Mouse (Mus musculus) lung, postnatal 36 days (tissue): Measurements from ENCODE around the gene Met.

Experiments used
- DNase-seq: peaks from one replicate; pipeline ENCODE4 v3.0.0; 2022; ENCODE audit warnings: mixed read lengths

Gene Met

DNA sequence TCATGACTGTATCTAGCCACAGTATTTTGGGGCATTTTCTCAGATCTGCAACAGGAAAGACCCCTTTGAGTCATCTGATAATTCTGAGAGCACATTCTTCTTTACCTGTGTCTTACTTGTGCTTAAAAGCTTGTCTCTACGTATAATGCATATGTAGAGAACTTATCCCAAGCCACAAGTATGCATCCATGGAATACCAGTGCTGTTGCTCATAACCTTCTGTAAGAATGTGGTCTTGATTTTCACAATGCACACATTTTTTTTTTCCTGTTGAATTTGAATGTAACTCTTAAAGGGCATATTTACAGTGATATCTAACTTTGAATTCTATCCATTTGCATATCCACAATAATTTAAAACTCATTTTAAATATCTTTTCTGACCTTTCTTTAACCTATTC lies 31.8 kb downstream of the Met start:
- no peak for DNase-seq

GRCm38 (mm10) chr6:17497366-17497765 lies 33.8 kb downstream of the Met start:
- DNase-seq = no peak

DNA sequence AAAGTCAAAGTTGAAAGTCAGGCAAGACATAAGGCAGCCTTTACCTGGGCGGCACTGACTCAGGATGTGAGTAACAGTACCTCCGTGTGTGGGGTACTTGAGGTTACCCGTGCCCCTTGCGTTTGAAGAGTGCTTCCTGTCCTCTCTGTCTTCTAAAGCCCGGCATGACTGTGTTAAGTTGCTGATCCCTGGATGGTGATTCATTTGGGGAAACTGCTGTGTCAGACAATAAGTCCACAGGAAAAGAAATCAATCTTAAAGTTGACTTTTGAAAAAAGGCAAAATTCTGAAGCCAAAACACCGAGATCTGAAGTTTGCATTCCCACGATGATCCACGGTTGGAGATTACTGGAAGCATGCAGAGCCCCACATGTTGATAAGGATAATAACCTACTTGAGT lies 35.2 kb downstream of the Met start:
- DNase-seq = no peak

GRCm38 (mm10) chr6:17501440-17501839 lies 37.8 kb downstream of the Met start:
- DNase-seq = peak; percentile 20

GRCm38 (mm10) chr6:17502311-17502710 lies 38.7 kb downstream of the Met start:
- DNase-seq = no peak

- peak; percentile 60 for DNase-seq
Measured at GRCm38 (mm10) chr6:17503724-17504123, 40.1 kb downstream of the Met start.

DNA sequence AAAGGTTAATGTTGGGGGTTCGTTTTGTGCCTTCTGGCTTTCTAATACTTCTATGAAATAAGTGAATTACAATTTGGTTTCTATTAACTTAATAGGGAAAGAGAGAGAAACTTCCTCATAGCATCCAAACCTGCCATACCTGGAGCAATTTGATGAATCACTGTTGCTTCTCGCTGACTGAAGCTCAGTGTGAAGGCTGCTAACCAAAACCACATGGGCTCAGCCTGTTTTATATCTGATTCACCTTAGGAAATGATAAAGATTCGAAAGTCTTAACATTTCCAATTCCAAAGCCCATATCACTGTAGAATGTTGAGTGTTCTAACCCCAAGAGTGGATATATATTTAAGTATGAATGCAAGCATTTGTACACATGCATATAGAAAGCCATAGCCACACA lies 41.9 kb downstream of the Met start:
- DNase-seq = no peak

GRCm38 (mm10) chr6:17506831-17507230 lies 43.2 kb downstream of the Met start:
- DNase-seq = peak; percentile 45

GRCm38 (mm10) chr6:17508184-17508583 lies 44.6 kb downstream of the Met start:
- no peak for DNase-seq

GRCm38 (mm10) chr6:17508604-17509372 lies 45.2 kb downstream of the Met start:
- no peak for DNase-seq

GRCm38 (mm10) chr6:17513381-17513780 lies 49.8 kb downstream of the Met start:
- DNase-seq = no peak

GRCm38 (mm10) chr6:17515775-17516460 lies 52.3 kb downstream of the Met start:
- DNase-seq = peak; percentile 20

GRCm38 (mm10) chr6:17521901-17522717 lies 58.5 kb downstream of the Met start:
- peak; percentile 58 for DNase-seq

- DNase-seq = no peak
Measured at GRCm38 (mm10) chr6:17522917-17523316, 59.3 kb downstream of the Met start.

- DNase-seq = no peak
Measured at GRCm38 (mm10) chr6:17529490-17530269, 66.1 kb downstream of the Met start.

DNA sequence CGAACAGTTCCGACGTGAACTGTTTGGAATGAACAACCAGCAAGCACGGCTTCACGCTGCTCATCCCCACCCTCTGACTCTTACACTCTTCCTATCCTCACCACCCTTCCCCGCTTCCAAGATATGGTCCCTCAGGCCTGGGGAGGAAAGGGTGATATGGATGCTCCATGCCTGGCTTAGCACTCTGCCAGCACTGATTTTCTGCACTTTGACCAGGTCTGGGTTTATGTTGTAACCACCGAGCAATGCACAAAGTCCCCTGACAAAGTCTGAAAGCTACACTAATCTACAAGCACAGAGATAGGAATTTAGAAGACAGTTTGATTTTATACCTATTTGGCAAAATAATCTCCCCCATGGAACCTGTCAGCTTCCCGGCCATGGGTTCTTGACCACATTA lies 78.0 kb downstream of the Met start:
- no peak for DNase-seq

- no peak for DNase-seq
Measured at GRCm38 (mm10) chr6:17542383-17542782, 78.8 kb downstream of the Met start.

DNA sequence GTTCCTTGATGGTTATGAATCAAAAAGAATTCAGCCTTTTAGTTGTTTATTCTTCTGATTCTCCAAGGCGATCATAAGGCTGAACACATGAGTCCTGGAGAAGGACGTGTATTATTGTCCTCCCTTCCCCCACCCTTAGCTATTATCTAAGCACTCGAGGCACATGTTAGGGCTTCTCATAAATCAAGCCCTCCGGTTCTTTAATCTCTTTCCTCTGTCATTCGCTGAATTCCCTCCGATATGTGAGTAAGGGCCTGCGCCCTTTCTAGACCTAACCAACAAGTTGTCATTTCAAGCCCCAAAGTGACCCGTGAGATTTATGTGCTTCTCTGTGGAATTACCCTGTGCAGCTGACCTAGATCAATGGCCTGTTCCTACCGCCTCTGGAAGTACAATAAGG lies 81.9 kb downstream of the Met start:
- no peak for DNase-seq

GRCm38 (mm10) chr6:17546341-17546740 lies 82.7 kb downstream of the Met start:
- DNase-seq = no peak

- DNase-seq = no peak
Measured at GRCm38 (mm10) chr6:17546825-17547224, 83.2 kb downstream of the Met start.

DNA sequence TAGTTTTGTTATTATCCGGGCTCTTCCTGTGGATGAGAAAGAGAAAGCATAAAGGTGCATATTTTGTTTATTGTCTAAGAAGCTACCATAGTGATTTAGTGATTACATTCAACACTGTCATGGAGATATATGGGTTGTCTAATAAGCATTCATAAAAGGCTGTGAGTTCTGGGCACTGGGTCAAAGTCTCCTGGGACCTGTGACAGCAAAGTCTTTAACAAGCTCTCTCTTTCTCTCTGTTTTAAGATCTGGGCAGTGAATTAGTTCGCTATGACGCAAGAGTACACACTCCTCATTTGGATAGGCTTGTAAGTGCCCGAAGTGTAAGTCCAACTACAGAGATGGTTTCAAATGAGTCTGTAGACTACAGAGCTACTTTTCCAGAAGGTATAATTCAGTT lies 85.2 kb downstream of the Met start:
- DNase-seq = peak; percentile 62

DNA sequence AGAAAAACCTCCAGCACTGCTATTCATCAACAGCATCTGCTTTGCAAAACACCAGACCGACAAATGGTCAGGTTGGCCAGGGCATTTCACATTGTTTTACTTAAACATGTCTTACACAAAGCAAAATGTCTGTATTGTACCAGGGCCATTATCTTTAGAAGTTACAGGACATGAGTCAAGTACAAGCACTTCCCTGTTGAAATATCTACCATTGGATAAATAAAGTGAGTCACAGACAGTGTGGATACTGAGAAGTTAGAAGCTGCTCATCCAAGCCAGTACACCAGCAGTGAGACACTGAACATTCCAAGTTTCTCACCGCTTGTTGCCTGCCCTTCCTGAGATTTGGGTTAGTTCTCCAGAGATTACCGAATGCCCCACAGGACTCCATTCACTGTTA lies 86.0 kb downstream of the Met start:
- no peak for DNase-seq

DNA sequence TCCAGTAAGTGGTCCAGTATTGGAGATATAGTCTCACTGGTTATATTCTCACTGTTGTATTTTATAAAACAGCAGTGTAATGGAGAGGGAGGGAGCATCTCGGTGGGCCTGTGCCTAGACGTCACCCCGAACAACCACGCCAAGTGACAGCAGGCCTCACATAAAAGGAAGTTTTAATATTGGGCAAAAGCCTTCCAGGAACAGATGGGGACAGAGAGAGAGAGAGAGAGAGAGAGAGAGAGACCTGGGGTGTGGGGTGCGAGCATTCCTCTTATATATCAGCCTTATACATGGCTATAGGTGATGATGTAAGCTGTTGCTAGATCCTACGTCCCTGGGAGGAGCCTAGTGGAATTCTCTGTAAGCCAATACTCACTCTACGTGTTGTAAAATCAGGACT lies 90.7 kb downstream of the Met start:
- DNase-seq = no peak
